Mouse (Mus musculus) liver, postnatal 0 days (tissue): Measurements from ENCODE around the gene Med12. TPM values are rescaled to one million over a fixed set of nuclear protein-coding genes. Genes with fewer than 3 reads are reported as not detected.

Experiments used
- ATAC-seq: fragments of 200-750 bp; cut with Nextera tagmentation; 2 replicates; pipeline ENCODE4 v1.8.0; 2017; ENCODE audit warnings: mild to moderate bottlenecking, moderate library complexity
- DNase-seq: peaks from one replicate; pipeline ENCODE4 v3.0.0-alpha.2; 2016
- H3K27ac ChIP-seq: fragments of 300-500 bp; sonication (generic); 2 replicates; pipeline ENCODE4 v1.5.1; 2014; ENCODE audit warnings: antibody characterized with exemption, moderate library complexity, mild to moderate bottlenecking, low read depth
- H3K27me3 ChIP-seq: fragments of 300-500 bp; sonication (generic); 2 replicates; pipeline ENCODE4 v1.6.1; 2014; ENCODE audit warnings: low read length, control low read depth, mixed read lengths; ENCODE audit not compliant: insufficient read depth
- H3K36me3 ChIP-seq: fragments of 300-500 bp; sonication (generic); replicated peaks from 2 replicates; pipeline ENCODE4 v1.6.1; 2014; ENCODE audit warnings: mild to moderate bottlenecking, control low read depth, low read length, moderate library complexity, mixed read lengths; ENCODE audit not compliant: insufficient read depth
- H3K4me1 ChIP-seq: fragments of 300-500 bp; sonication (generic); 2 replicates; pipeline ENCODE4 v1.6.1; 2014; ENCODE audit warnings: antibody characterized with exemption, mild to moderate bottlenecking, control low read depth; ENCODE audit not compliant: insufficient read depth
- H3K4me2 ChIP-seq: fragments of 300-500 bp; sonication (generic); 2 replicates; pipeline ENCODE4 v1.6.1; 2014; ENCODE audit warnings: low read depth, mild to moderate bottlenecking, low read length, moderate library complexity, mixed read lengths
- H3K4me3 ChIP-seq: fragments of 300-500 bp; sonication (generic); 2 replicates; pipeline ENCODE4 v1.5.1; 2014; ENCODE audit warnings: low read depth, low read length
- H3K9ac ChIP-seq: fragments of 300-500 bp; sonication (generic); replicated peaks from 2 replicates; pipeline ENCODE4 v1.6.1; 2014; ENCODE audit warnings: mild to moderate bottlenecking, moderate library complexity
- H3K9me3 ChIP-seq: fragments of 300-500 bp; sonication (generic); 2 replicates; pipeline ENCODE4 v1.6.1; 2016; ENCODE audit warnings: mild to moderate bottlenecking, control low read depth, low read length, mixed read lengths
- CTCF ChIP-seq: sonication (generic); IDR thresholded peaks from 2 replicates; pipeline ENCODE4 v1.5.1; 2016; ENCODE audit warnings: antibody characterized with exemption, low read depth
- EP300 ChIP-seq: IDR thresholded peaks from 2 replicates; pipeline ENCODE4 v1.6.1; 2016; ENCODE audit warnings: antibody characterized with exemption, low read depth, mild to moderate bottlenecking
- WGBS: fragments of 180-500 bp; shearing (Covaris S2); extraction: QIAGEN DNeasy Blood & Tissue Kit; methylation state at CpG from one replicate; pipeline ENCODE4 v1.1.7; 2014; ENCODE audit not compliant: insufficient replicate concordance; 5-methylcytosine and 5-hydroxymethylcytosine counted together
- polyA plus RNA-seq: library from polyadenylated mRNA; unstranded; fragments of >200 nt; fragmentation: Nextera tagmentation; extraction: Ambion mirVana; gene quantifications from 2 replicates; pipeline ENCODE4 v1.2.1, GENCODE M21; 2015

Gene Med12
- polyA plus RNA-seq, 1 experiment from 2014 or later: 14.3 TPM

- Histone ChIP-seq H3K4me2 (peak overlapping the region; percentile 6; the same call in 1 of the 2 replicates), H3K36me3 (peaks cover 39% of the 10 kb centered on the region), H3K9me3 (no peaks in the 10 kb centered on the region), H3K4me3 (no peak overlapping the region), H3K9ac (no peak overlapping the region), H3K4me1 (peaks cover 3% of the 10 kb centered on the region; the same call in 1 of the 2 replicates), H3K27ac (peak overlapping the region; percentile 34), H3K27me3 (no peaks in the 10 kb centered on the region)
- TF ChIP-seq CTCF: no peak
- peak; percentile 68 for TF ChIP-seq EP300
- DNase-seq: no peak
- WGBS: 60% methylated on average over 10 of the region's 10 CpGs
- peak; percentile 41 for ATAC-seq
Observed at GRCm38 (mm10) chrX:101290111-101290510, 16.3 kb downstream of the Med12 start.

GRCm38 (mm10) chrX:101299055-101299454 is 25.2 kb downstream of the Med12 start, which contains the start of gene Nlgn3:
TSS of gene Nlgn3 (plus strand) at chrX:101299168.
- DNase-seq: no peak

GRCm38 (mm10) chrX:101299473-101300426 is 25.9 kb downstream of the Med12 start:
- ATAC-seq (no peak), DNase-seq (no peak)
- Histone ChIP-seq H3K27ac (no peak overlapping the region), H3K4me3 (no peak overlapping the region), H3K4me1 (no peaks in the 10 kb centered on the region), H3K9ac (no peak overlapping the region), H3K9me3 (no peaks in the 10 kb centered on the region), H3K27me3 (peaks cover 6% of the 10 kb centered on the region; the same call in 1 of the 2 replicates), H3K36me3 (no peaks in the 10 kb centered on the region; the same call in 1 of the 2 replicates), H3K4me2 (peak overlapping the region; percentile 18; the same call in 1 of the 2 replicates)
- whole genome bisulfite sequencing: 48% methylated on average over 13 of the region's 13 CpGs
- TF ChIP-seq CTCF: no peak
- no peak for TF ChIP-seq EP300

More at GRCm38 (mm10) chrX:101299055-101299454, 25.2 kb downstream of the Med12 start, which contains the start of gene Nlgn3:
- Histone ChIP-seq H3K9ac (no peak within 1 kb of the TSS), H3K9me3 (no peaks in the 10 kb centered on the region), H3K4me3 (no peak within 1 kb of the TSS), H3K4me2 (peak within 1 kb of the TSS; percentile 18; the same call in 1 of the 2 replicates), H3K4me1 (no peaks in the 10 kb centered on the region), H3K36me3 (peaks cover 6% of the 10 kb centered on the region; the same call in 1 of the 2 replicates), H3K27me3 (peaks cover 6% of the 10 kb centered on the region; the same call in 1 of the 2 replicates), H3K27ac (no peak within 1 kb of the TSS)
- ATAC-seq: no peak
- TF ChIP-seq CTCF (no peak), EP300 (no peak)
- 12% methylated on average over 15 of the region's 24 CpGs for WGBS

- Histone ChIP-seq H3K4me3 (no peak overlapping the region), H3K27ac (no peak overlapping the region)
- WGBS: 48% methylated on average over 13 of the region's 13 CpGs
Observed at GRCm38 (mm10) chrX:101300427-101301030, 26.7 kb downstream of the Med12 start.

GRCm38 (mm10) chrX:101301654-101302053 is 27.8 kb downstream of the Med12 start:
- no peak for ATAC-seq
- no peaks in the 10 kb centered on the region for H3K9me3 ChIP-seq
- H3K36me3 ChIP-seq: no peaks in the 10 kb centered on the region; the same call in 1 of the 2 replicates
- DNase-seq: no peak
- H3K27ac ChIP-seq: no peak overlapping the region
- TF ChIP-seq EP300 (no peak), CTCF (no peak)
- H3K4me3 ChIP-seq: no peak overlapping the region
- H3K9ac ChIP-seq: no peak overlapping the region
- peaks cover 9% of the 10 kb centered on the region; the same call in 1 of the 2 replicates for H3K27me3 ChIP-seq
- H3K4me2 ChIP-seq: no peak overlapping the region
- H3K4me1 ChIP-seq: no peaks in the 10 kb centered on the region
- WGBS: 79% methylated on average over 9 of the region's 9 CpGs

More at GRCm38 (mm10) chrX:101300427-101301030, 26.7 kb downstream of the Med12 start:
- Histone ChIP-seq H3K27me3 (peaks cover 9% of the 10 kb centered on the region; the same call in 1 of the 2 replicates), H3K9me3 (no peaks in the 10 kb centered on the region), H3K36me3 (no peaks in the 10 kb centered on the region; the same call in 1 of the 2 replicates), H3K4me2 (no peak overlapping the region), H3K9ac (no peak overlapping the region), H3K4me1 (no peaks in the 10 kb centered on the region)
- no peak for TF ChIP-seq CTCF
- no peak for TF ChIP-seq EP300
- ATAC-seq (no peak), DNase-seq (no peak)

GRCm38 (mm10) chrX:101304646-101305045 is 30.8 kb downstream of the Med12 start:
- Histone ChIP-seq H3K27me3 (peaks cover 9% of the 10 kb centered on the region; the same call in 1 of the 2 replicates), H3K4me1 (no peaks in the 10 kb centered on the region), H3K27ac (no peak overlapping the region), H3K36me3 (no peaks in the 10 kb centered on the region), H3K4me2 (no peak overlapping the region), H3K9me3 (no peaks in the 10 kb centered on the region), H3K4me3 (no peak overlapping the region), H3K9ac (no peak overlapping the region)
- DNase-seq (no peak), ATAC-seq (no peak)
- 70% methylated on average over 2 of the region's 2 CpGs for WGBS
- TF ChIP-seq EP300: no peak
- TF ChIP-seq CTCF: no peak
